Mouse (Mus musculus) limb, embryonic 11.5 days (tissue): Measurements from ENCODE around the gene Nxf2. TPM values are rescaled to one million over a fixed set of nuclear protein-coding genes. Genes with fewer than 3 reads are reported as not detected.

ENCODE experiments used
- ATAC-seq: fragments of 200-750 bp; cut with Nextera tagmentation; 2 replicates; pipeline ENCODE4 v1.8.0; 2017; ENCODE audit warnings: low read depth; ENCODE audit not compliant: insufficient number of reproducible peaks, low FRiP score, low TSS enrichment
- DNase-seq: peaks from one replicate; pipeline ENCODE4 v3.0.0-alpha.2; 2015; ENCODE audit warnings: low spot score
- H3K27ac ChIP-seq: fragments of 300-500 bp; sonication (generic); replicated peaks from 2 replicates; pipeline ENCODE4 v1.5.1; 2014; ENCODE audit warnings: low read depth, mild to moderate bottlenecking, low read length
- H3K27me3 ChIP-seq: fragments of 300-500 bp; sonication (generic); 2 replicates; pipeline ENCODE4 v1.6.1; 2014; ENCODE audit warnings: mild to moderate bottlenecking, low read length, mixed read lengths; ENCODE audit not compliant: control insufficient read depth, insufficient read depth
- H3K36me3 ChIP-seq: fragments of 300-500 bp; sonication (generic); 2 replicates; pipeline ENCODE4 v1.6.1; 2014; ENCODE audit warnings: mild to moderate bottlenecking, low read length, moderate library complexity, mixed read lengths; ENCODE audit not compliant: control insufficient read depth, insufficient read depth
- H3K4me1 ChIP-seq: fragments of 300-500 bp; sonication (generic); 2 replicates; pipeline ENCODE4 v1.6.1; 2014; ENCODE audit warnings: low read length, mixed read lengths; ENCODE audit not compliant: control insufficient read depth, insufficient read depth
- H3K4me2 ChIP-seq: fragments of 300-500 bp; sonication (generic); 2 replicates; pipeline ENCODE4 v1.6.1; 2014; ENCODE audit warnings: low read depth, mild to moderate bottlenecking, moderate library complexity; ENCODE audit not compliant: severe bottlenecking
- H3K4me3 ChIP-seq: fragments of 300-500 bp; sonication (generic); 2 replicates; pipeline ENCODE4 v1.5.1; 2014; ENCODE audit warnings: low read depth, low read length
- H3K9ac ChIP-seq: fragments of 300-500 bp; sonication (generic); 2 replicates; pipeline ENCODE4 v1.6.1; 2014; ENCODE audit warnings: mild to moderate bottlenecking, low read length
- H3K9me3 ChIP-seq: fragments of 300-500 bp; sonication (generic); 2 replicates; pipeline ENCODE4 v1.6.1; 2016; ENCODE audit warnings: low read length; ENCODE audit not compliant: control insufficient read depth
- WGBS: fragments of 180-500 bp; shearing (Covaris S2); extraction: QIAGEN DNeasy Blood & Tissue Kit; methylation state at CpG from one replicate; pipeline ENCODE4 v1.1.7; 2014; 5-methylcytosine and 5-hydroxymethylcytosine counted together
- polyA plus RNA-seq: library from polyadenylated mRNA; unstranded; fragments of >200 nt; fragmentation: Nextera tagmentation; extraction: Ambion mirVana; gene quantifications from 2 replicates; pipeline ENCODE4 v1.2.1, GENCODE M21; 2014

Nxf2 gene
- polyA plus RNA-seq, 1 experiment from 2014 or later: 1.0 TPM

DNA sequence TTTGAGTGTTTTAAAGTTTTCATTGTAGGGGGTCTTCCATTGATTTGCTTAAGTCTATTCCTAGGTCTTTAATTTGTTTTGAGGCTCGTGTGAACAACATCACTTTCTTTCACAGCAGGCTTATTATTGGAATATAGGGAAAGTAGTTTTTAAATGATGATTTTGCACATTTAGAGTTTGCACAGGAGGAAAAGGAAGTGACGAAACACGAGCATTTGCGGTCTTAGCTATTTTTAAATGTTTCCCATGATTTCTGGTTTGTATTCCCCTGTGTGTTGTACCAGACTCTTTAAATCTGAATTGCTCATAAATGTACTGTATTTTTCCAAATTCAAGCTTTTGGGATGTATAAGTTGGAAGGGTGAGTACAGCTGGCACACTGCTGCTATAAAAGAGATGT lies 54.2 kb downstream of the Nxf2 start:
- Histone ChIP-seq H3K4me1 (no peaks in the 10 kb centered on the region), H3K9ac (no peak overlapping the region), H3K27ac (no peak overlapping the region), H3K36me3 (no peaks in the 10 kb centered on the region), H3K4me3 (no peak overlapping the region), H3K27me3 (no peaks in the 10 kb centered on the region), H3K4me2 (no peak overlapping the region), H3K9me3 (no peaks in the 10 kb centered on the region)
- ATAC-seq (no peak), DNase-seq (no peak)
- 85% methylated on average over 4 of the region's 4 CpGs for WGBS

Other genes starting within 250 kb of the Nxf2 start
- gene Armcx1, start 246.8 kb downstream of the Nxf2 start, polyA plus RNA-seq: 44.3 and 47.1 TPM in 2 replicates
- 21.6 and 25.9 TPM in 2 replicates for gene Armcx6, start 213.3 kb downstream of the Nxf2 start, polyA plus RNA-seq
- 51.9 and 55.2 TPM in 2 replicates for gene Armcx3, start 208.2 kb downstream of the Nxf2 start, polyA plus RNA-seq
- gene Armcx2, start 155.5 kb downstream of the Nxf2 start, polyA plus RNA-seq: 81.1 and 85.9 TPM in 2 replicates
- 6.1 and 6.7 TPM in 2 replicates for gene Zmat1, start 44.5 kb upstream of the Nxf2 start, polyA plus RNA-seq
- not detected in 2 replicates for gene Gm15023, start 212.9 kb upstream of the Nxf2 start, polyA plus RNA-seq
- 0.21 and 0.91 TPM in 2 replicates for gene Tceal6, start 245.9 kb upstream of the Nxf2 start, polyA plus RNA-seq